Mouse (Mus musculus) neutrophil, adult 5-6 weeks (primary cell): ENCODE results near the gene Plekhm3. TPM values are rescaled to one million over a fixed set of nuclear protein-coding genes. Genes with fewer than 3 reads are reported as not detected.

Experiments used
- ATAC-seq: fragments of 151-379, 151-347 bp; 2 replicates; pipeline ENCODE4 v1.8.0; 2017; ENCODE audit warnings: mild to moderate bottlenecking, moderate TSS enrichment; ENCODE audit not compliant: insufficient number of reproducible peaks, poor library complexity, low FRiP score, severe bottlenecking; ENCODE audit errors: extremely low read depth
- total RNA-seq: library from RNA; stranded (forward); fragments of 200-1000 nt; gene quantifications from 2 replicates; pipeline ENCODE4 v1.2.3, GENCODE M21; 2017

Gene Plekhm3
- total RNA-seq, 1 experiment from 2014 or later: 60.1 TPM

DNA sequence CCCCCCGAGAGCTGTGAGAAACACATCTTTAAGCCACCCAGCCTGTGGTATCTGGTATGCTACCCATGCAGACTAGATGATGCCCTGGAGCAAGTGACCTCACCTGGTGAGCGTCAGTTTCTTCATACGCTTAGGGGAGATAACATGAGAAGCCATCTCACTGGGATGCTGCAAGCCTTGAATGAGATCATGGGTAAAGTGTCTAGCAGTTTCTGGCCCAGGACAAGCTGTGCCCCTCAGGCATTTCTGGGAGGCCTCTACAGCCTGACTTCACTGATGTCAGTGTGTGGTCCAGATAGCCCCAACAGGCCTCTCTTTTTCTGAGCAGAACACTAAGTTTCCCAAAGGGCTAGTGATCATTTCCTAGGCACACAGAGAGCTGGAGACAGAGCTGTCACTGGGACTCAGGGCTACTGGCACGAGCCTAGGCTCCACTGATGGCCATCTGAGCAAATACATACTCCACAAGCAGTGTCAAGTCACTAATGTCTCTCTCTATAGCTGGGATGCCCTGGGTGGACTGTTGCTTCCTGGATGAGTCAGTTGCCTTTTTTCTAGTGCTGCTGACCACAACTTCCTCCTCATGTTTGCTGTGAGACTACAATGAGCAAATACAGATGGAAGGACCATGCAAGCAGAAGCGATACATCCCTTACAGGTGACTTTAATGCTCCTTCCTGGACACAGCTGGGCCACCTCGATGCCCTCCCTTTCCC is 159.6 kb downstream of the Plekhm3 start:
- peak; percentile 94 for ATAC-seq

DNA sequence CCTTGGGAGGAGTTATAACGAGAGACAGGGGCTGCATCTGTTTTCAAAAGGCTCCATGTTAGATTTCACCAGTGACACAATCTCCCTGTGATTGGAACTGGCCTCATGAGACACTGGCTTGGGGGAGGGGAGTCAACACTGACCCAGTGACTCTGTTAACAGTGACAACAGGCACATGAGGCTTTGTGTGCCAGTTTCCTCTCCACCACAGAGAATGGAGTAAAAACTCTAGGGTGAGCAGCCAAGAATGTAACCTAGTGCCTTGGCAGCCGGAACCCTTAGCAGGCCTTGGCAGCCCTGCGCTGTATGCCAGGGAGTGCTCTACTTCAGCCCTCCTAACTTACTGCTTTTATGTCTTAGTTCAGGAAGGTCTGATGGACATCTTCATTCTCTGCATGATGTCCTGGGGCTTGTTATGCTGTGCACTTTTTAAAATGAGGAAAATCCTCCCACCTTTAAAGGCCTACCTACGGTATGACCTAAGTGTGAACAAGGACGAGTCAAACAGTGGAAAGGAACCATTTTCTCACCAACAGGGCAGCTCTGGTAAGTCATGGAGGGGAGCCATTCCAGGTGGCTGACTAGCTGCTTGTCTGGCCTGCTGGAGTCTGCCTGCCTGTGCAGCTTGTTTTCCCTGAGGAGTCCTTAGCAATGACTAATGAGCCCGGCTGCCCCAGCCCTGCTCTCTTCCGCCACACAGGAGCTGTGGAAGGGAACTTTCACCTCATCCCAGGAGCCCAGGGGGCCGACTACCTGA is 161.2 kb downstream of the Plekhm3 start:
- no peak for ATAC-seq

DNA sequence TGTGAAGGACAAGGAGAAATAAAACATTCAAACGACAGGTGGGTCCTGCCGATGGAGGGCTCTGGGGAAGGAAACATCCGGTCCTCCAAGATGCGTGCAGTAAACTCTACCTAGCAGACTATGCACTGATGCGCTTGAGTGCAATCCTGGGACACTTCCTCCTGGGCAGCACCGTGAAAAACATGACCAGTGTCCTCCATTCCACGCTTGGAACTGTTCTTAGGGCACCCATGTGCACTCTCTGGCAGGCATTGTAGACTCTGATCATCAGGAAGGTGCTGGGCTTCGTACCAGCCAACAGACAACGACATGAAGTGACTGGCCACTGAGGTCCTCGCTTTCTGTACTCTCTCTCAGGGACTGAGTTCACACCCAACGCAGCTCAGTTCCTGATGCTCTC is 162.5 kb downstream of the Plekhm3 start:
- no peak for ATAC-seq

DNA sequence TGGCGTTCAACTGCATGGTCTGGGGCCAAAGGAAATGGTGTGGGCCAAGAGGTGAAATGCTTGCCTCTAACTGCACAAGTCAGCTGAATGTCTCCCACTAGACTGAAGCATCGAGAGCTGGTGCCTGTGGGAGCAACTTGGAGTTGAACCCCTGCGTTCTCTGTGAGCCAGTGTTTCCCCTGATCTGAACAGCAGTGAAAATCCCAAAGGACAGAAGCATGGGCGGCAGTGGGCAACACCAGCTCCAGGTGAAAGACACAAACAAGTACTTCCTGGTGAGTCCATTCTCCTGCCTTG is 163.4 kb downstream of the Plekhm3 start:
- ATAC-seq: no peak

DNA sequence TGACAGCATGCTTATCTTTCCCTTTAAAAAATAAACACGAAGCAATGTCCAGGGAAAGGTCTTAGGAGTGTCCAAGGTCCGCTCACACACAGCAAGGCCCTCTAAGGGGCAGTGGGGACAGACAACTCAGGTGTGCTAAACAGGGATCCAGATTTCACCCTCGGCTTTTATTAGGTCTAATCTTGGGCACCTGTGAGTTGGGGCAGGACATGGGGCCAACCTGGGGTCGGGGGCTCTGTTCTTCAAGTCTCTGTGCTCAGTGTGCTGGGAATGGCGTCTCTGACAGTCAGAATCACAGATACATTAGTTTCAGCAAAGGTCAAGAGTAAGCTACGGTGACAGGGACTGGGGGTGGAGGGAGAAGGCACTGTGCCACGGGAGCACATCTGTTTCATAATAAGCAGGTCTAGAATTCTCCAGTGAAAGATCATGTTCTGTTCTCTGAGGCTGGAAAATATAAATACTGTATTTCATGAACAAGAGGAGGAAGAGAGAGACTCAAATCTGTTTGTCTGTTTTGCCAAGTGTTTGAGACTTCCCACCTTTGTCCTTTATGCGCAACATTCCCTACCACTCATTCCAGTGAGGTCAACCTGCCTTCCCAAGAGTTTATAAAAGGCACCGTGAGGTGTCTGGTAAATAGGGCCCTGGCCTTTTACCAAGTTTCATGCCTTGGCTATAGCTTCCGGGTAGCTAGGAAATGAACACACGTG is 163.9 kb downstream of the Plekhm3 start:
- ATAC-seq: no peak

DNA sequence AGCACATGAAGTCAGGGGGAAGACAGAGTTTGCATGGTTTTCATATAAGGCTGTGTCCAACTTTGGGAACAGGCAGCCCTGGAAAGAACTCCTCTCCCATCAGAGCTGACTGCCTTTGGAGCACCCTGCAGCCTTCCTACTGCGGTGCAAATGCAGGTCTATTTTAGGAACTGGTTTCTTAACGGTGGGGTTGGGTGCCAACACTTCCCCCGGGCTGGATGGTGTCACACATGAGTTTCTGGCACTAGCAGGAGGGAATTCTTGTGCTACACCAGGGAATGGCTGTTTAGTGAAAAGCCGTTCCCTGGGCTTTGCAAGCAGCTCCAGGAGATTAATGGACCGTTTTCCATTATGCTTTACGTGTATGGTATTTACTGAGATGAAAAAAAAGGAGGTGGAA is 164.8 kb downstream of the Plekhm3 start:
- ATAC-seq: no peak

DNA sequence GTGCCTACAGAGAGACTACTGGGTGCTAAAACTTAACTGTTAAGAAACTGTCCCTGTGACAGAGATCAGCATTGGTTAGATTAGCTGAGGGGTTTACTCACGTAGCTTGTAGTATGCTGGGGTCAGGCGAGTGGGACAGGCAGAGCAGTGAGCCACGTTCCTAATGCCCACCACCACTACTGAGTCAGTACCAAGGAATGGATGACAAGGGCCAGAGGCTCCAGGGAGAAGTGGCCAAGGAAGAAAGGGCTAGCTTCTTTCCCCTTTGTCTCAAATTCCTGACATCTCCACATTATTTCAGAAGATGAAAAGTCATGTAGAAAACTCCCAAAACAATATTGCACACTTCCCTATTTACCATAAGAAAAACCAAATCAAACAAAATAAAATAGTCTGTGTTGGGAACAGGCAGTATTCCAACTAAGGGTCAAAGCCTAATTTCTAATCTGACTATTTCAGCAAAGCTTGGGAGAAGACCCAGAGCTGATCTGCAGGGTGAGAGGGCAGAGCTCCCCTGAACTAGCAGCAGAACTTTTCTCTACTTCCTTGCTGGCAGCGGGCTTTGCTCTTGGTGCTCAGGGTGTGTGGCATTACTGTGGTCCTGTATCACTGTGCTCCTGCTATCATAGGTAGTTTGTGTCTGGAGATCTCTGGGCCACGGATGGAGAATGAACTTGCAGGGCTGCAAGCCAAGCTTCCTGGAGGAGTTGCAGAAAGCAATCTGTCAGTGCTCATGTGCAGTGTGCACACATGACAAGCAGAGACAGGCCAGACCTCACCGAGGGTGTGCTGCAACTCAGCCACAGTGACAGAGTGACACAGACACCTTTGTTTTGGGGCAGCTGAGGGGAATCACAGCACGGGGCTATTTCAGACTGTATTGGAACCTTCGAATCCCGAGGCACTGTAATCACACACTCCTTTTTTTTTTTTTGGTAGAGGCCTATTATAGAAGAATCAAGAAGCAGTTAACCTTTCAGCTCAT is 165.5 kb downstream of the Plekhm3 start:
- no peak for ATAC-seq

DNA sequence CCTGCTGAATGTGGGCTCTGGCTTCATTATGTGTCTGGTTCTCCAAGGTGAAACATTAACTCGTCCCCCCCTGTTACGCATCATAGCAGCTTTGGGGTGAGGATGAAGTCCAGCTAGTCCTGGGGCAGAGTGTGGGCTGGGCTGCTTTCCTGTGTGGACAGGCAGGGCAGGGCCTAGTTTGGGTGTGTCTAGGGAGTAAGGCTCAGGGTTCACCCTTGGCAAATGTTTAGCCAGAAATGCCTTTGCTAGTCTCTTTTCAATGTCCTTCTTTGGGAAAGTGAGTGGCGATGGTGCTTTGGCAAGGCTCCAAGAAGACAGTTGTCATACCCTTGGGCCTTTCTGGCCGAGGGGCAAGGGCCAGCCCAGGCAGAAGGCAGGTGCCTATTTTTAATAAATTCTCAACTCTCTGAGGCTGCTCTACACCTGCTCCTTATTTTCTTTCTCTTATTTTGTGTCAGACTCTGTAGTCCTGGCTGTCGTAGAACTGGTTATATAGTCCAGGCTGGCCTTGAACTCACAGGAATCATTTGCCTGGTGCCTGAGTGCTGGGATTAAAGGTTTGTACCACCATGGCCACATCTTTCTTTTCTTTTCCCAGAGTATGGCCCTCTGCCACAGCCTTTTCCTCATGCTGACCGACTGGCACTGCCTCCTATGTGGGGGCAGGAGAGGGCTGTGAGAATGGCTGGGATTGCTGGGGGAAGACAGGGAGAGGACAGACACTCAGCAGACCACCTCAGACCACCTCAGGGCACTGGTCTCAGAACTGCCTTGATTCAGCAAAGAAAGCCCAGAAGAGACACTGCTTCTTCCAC is 168.7 kb downstream of the Plekhm3 start:
- no peak for ATAC-seq

DNA sequence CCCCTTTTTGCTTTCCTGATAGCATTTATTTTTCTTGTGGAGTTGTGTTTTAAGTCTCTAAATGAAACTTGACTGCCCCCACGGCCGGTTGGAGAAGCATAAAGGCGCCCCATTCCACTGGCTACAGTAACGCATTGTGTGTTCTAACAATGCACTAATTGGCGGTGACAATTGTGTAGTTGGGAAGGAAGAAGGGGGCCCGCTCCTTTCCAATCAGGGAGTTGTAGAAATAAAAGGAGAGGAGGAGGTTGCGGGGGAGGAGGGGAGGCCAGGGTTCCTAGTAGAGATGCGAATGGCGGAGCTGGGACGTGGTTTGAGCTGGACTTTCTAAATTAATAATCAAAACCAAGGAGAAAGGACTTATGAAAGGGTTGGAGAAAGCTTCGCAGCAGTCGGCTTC is 176.8 kb downstream of the Plekhm3 start:
- no peak for ATAC-seq

DNA sequence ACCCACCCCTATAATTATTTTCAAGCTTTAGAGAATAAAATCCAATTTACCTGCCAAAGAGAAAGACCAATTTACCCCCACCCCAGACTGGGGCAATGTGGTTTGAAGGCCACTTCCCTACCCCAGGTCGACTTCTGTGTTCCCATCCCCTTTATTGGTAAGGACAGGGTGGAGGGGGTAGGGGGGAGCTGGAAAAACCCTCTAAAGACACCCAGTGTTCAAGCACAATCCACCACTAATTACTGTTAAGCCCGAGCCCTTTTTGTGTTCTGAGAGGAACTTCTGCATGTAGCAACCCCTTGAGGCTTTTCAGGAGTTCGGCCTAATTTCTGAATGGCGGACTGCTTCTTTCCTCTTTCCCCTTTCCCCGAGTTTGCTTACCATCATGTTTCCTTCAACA is 177.2 kb downstream of the Plekhm3 start:
- ATAC-seq: no peak

DNA sequence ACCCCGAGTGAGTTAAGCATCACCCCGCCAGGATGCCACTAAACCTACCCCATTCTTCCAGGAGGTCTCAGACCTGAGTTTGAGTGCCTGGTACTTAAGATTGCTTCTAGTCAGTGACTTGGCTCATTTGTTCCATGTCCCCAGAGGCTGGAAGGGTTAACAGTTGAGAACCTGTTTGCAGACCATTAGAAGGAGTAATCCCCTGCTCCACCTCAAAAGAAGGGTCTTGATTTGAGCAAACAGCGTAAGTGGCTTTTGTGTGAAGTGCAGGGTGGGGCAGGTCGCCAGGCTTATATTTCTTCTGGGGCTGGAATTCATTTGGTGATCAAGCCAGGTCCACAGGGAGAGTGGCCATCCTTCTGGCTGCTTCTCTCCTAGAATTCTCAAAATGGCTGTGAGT is 183.3 kb downstream of the Plekhm3 start:
- ATAC-seq: no peak

DNA sequence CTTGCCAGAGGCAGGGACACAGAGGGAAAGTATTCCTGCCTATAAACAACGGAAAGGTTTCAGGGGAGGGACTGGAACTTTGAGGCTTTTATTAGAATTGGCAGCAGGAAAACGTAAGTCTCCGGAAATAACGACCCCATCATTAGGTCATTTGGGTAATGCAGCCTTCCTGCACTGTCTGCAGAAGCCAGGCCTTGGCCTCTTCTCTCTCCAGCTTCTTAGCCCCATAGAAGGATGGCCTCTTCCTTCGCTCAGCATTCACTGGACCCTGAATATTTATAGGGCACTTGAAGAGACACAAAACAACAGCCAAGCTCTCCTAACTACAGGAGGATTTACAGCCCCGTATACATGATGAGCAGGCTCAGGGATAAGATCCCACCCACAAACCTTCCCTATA is 186.5 kb downstream of the Plekhm3 start:
- no peak for ATAC-seq

DNA sequence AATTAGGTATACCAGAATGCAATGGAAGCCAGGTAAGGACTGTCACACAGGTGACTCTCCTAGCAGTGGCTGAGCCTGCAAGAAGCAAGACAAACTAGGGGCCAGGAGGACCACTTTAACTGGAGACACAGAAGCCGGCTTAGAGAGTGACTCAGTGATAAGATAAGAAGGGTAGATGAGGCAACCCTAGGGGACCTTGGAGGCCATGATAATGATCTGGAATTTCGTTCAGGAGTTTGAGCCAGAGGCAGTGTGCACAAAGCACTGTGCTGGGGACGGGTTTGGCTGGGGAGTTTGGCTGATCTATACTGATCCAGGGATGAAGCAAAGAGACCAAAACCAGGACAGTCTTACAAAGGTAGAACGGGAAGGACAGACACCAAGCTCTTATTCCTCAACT is 195.0 kb downstream of the Plekhm3 start:
- ATAC-seq: no peak

DNA sequence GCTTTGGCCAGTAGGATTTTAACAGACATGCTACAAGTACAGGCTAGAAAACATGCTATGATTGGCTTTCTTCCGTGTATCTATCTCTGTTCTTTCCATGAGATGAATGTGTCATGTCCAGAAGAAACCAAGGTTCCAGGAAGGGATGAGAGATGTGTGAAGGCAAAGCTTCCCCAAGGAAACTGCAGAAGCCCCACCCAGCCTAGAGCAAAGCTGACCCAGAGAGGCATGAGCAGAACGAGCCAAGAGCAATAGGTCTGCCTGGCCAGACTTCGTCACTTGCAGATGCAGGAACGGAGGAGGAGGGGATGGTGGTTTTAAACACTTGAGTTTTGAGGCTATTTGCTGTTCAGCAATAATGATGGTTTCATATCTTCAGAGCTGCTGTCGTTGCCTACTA is 198.9 kb downstream of the Plekhm3 start:
- no peak for ATAC-seq

DNA sequence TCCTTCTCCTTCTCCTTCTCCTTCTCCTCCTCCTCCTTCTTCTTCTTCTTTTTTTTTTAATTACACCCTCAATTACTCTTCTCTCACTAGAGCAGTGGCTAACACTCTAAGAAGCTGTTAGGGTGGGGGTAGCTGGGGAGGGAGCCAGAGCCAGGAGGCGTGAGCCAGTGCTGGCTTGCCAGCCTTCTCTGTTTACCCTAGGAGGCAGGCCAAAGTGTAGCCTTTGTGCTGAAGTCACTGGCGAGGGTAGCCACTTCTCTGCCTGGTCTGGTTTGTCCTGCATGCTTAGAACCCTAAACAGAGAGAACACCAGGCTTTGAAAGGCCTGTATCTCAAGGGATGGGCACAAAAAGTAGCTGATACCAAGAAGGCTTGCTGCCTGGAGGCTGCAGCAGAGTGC is 199.4 kb downstream of the Plekhm3 start:
- no peak for ATAC-seq

DNA sequence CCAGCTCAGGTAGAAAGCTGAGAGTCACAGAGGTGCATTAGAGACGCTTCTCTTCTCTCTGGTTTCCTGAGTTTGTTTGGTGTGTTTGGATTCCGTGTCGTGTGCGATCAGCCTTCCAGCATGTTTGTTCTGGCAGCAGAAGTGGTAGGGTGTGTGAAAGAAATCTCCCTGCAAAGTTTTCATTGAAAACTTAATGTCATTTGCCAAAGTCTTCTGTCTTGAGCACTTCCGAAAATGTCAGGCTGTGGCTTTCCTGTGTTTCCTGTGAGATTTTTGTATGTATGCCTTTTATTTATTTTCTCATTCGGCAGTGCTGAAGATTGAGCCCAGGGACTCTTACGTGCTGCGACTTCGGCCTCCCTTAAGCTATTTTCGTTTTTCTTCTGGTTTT is 200.0 kb downstream of the Plekhm3 start:
- ATAC-seq: no peak

DNA sequence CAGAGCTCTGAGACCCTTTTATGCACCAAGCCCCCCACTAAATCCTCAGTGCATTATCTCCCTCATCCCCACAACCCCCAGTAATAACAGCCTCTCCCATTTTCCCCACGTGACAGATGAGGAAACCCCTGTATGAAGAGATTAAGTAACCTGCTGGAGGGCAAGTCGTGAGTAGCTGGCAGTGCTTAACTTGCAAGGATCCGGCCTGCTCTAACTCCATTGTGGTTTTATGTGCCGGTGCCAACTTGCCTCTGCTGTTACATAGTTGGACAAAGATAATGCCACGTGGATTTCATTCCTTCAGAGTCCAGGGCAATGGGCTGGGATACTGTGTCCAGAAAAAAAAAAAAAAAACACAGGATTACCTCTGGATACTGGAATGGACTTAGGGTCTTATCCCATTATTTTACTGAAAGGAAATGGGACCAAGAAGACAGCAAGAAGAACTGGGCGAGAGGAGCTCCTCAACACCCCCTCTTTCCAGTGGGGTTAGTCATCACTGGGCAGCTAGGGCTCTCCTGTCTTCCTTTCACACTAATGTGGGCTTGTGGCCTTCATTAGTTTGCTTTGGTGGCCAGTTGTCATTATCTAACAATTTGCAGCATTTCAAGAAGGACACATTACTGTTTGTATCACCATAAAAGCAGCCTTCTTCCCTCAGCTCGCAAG is 200.5 kb downstream of the Plekhm3 start:
- ATAC-seq: no peak

DNA sequence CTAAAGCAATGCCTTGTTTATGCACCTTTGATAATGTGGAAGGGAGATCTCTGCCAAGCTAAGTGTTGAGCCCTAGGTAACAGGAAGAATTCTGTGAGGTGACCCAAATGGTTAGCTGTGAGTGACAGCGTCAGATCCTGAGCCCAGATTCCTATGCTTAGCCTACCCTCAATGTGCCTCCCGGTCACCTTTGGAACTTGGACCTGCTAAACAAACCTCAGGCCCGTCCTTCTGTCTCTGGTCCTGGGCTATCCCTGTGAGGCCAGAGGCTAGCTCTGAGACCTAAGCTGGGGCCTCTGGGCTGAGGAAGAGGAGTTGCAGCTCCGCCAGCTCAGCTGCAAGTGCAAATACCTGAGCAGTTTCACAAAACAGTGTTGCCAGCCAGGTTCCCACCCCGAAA is 202.0 kb downstream of the Plekhm3 start:
- ATAC-seq: no peak
